Mouse (Mus musculus) CD4-positive, CD25-positive, alpha-beta regulatory T cell, adult 4 months (primary cell): ENCODE data around the gene Snx21. TPM values are rescaled to one million over a fixed set of nuclear protein-coding genes. Genes with fewer than 3 reads are reported as not detected.
A peak's percentile ranks its signal among the peaks of the same experiment; 100 is the strongest.

Source experiments
- ATAC-seq: one replicate; pipeline ENCODE4 v1.8.0; 2017
- polyA plus RNA-seq, 2 experiments: library from polyadenylated mRNA; unstranded; fragments of 100-300 nt; shearing (Covaris generic); gene quantifications; one replicate each; pipeline ENCODE4 v1.2.1; 2017

Snx21 gene
- polyA plus RNA-seq, 2 experiments from 2014 or later: 4.9 to 7.7 TPM

DNA sequence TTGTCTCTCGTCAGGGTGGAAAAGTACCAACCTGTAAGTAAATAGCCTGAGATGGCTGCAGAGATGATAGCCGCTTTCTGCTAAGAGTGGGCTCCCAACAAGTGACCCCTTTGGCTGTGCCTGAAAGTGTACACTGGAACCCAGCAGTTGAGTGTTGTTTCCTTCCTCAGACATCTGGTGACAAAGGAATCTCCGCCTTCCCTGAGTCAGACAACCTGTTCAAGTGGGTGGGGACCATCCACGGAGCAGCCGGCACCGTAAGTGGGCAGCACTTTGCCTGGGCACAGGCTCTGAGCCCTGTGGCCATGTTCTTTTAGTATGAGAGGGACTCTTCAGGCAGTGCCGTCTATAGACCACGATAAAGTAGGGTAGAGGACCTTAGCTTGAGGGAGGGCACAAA lies 14.5 kb upstream of the Snx21 start:
- no peak for ATAC-seq

DNA sequence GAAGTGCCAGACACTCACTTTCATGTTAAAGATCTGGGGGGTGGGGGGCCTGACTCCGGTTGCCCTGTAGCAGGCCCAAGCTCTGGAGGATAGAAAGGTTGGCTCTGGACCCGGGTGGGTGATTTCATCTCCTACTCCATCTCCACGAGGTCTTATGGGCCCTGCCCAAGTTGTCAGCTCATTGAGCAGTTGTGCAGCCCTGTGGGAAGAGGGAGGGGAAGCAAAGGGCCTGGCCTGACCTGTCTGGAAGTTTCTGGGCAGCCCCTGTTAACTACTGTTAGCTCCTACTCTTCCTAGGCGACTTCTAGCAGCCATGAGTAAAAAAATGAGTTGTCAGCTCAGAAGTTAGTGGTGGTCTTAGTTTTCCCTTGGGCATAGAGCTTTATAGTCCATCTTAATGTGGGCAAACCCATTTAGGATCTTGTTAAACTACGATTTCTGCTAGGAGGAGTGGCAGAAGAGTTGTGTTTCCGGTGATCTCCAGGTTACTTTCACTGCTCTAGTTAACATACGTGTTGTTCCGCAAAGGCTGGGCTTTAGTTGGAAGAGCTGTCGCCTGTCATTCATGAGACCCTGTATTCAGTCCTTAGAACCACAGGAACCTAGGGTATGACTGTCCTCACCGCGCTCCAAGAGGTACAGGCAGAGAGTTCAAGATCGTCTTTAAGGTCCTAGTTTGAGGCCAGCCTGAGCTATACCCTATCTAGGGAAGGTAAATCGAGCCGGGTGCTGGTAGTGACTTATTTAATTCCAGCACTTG lies 12.2 kb upstream of the Snx21 start:
- ATAC-seq: no peak

DNA sequence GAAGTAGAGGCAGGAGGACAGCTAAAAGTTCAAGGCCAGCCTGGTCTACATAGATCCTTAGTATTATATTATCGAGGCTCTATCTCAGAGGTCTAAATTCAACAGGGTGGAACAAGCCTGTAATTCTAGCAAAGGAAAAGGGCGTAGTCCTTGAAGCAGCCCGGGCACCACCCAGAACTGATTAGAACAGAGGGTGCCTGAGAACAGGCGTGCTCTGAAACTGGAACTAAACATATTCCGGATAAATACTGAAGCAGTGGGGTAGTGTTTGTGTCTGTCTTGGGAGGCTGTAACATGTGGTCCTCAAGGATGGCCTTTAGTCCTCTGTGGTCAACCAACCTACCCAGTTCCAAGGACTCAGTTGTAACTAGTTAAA lies 11.6 kb upstream of the Snx21 start:
- no peak for ATAC-seq

DNA sequence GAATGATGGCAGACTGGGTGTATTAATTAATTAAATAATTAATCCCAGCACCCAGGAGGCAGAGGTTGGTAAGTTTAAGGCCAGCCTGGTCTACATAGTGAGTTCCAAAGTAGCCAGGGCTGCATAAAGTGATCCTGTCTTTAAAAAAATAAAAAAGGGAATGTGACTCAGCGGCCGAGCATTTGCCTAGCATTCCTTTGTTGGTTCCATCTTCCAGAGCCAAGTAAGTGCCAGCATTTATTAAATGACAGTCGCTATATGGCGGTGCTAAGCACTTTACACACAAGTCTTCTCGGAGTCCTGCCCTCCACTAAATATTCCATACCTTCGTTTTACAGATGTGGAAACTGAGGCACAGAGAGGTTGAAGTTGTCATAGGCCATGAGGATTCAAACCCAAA lies 9.5 kb upstream of the Snx21 start:
- no peak for ATAC-seq

DNA sequence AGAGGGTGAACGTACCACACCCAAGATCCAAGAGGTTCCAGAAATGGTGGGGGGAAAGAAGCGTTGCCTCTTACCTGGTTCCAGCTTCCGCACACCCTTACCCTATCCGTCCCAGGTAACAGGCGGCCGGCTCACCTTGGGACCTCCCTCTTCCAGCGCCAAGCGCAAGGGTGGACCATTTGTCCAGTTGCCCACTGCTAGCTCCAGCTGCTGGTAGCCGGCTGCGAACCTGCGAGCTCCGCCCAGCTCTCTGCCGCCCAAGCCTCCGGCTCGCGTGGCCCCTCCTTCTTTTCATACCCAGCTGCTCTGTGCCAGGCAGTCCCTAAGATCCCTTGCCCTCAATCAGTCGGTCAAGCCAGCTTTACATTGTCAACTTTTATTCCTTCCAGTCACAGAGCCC lies 8.8 kb upstream of the Snx21 start:
- no peak for ATAC-seq

DNA sequence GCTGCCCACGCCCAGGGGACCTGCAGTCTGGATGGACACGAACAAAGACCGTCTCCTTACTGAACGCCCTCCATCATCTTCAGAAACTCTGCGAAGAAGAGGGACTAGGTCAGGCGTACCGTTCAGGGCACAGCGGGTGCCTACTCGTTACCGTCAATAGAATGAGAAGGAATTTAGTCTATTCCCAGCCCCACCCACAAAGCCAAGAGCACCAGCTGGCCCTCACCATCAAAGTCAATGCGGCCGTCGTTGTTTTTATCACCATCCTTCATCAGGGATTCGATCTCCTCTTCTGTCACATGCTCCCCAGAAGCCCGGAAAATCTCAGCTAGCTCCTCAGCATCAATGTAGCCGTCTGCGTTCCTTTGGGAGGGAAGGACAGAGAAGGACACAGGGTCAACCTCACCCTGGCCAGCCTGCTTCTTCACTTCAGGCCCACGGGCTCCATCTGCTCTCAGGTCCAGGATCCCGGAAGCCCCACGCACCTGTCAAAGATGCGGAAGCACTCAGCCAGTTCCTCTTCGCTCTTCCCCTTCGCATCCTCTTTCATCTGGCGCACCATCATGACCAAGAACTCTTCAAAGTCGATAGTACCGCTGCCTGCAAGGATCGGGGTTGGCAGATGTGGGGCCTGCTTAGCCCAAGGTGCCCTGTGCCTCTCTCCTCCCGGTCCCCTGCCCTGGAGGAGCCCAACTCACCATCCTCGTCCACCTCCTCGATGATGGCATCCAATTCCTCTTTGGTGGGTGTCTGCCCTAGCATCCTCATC lies 8.2 kb upstream of the Snx21 start:
- no peak for ATAC-seq

DNA sequence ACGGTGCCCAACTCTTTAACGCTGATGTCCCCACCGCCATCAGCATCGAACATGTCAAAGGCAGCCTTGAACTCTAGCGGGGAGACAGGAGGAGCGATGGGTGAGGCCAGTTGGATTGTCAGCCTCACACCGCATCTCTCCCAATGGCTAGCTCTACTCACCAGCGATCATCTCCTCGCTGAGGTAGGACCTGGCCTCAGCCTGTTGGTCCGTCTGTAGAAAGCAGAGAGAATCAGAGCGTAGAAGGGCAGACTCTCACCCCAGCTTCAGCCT lies 7.7 kb upstream of the Snx21 start:
- no peak for ATAC-seq

DNA sequence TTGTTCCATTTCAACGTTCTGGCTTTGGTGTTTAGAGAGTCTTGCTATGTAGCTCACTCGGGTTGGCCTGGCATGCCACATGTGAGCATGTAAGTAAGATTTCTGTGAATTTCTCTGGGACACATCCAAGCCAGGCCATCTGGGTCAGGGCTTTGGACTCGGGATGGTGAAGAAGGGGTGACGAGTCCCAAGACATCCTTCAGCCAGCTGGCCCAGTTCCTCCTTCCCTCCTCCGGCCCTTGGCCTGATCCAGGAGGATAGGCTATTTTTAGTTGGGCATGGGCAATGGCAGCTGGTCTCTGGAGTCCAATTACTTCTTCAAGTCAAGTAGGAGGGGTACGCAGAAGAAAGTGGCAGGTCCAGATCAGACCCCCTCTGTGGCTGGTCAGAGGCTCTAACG lies 6.8 kb upstream of the Snx21 start:
- no peak for ATAC-seq

DNA sequence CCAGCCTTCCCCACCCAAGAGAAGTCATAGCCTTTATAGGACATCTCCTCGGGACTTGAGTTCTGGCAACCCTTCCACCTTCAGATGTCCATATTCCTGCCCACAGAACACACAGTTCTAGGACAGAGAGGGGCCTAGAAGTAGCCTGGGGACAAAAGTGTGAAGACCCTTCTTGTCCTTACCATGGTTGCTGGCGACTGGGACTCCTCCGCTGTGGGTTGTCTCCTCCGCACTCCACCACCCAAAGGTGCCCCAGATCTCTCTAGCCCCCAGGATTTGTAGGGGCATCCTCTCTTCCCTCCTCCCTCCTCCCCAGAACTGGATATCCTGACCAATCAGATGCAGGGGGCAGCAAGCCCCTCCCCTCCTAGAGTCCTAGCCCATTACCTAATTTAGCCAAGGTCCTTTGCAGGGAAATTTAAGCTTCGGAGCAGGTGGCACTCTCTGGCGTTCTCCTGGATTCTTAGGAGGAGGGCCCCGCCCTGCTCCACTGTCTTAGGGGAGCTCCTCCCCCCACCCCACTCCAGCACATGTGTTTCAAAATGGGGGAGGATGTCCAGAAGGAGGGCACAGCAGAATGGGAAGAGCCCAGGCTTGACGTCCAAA lies 6.0 kb upstream of the Snx21 start, which contains the start of gene Tnnc2:
TSS of gene Tnnc2 (minus strand) at position 487 of the 606 bp plus-strand sequence.
- ATAC-seq: no peak

DNA sequence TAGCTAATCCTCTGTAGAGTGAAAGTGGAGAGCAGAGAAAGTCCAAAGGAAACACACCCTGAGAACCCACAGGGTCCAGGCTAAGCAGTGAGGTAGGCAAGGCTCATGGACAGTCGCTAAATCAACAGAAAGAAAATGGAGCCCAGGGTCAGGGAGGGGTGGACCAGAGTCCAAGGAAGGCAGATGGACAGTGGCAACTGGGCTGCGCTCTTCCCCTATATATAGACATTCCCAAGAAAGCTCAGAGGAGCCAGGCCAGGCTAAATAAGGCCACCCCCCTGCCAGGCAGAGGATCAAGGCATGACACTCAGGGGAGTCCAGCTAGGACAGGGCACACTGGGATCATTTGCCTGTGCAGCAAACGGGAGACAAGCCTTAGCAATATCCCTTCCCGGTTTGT lies 3.7 kb upstream of the Snx21 start:
- ATAC-seq: no peak

DNA sequence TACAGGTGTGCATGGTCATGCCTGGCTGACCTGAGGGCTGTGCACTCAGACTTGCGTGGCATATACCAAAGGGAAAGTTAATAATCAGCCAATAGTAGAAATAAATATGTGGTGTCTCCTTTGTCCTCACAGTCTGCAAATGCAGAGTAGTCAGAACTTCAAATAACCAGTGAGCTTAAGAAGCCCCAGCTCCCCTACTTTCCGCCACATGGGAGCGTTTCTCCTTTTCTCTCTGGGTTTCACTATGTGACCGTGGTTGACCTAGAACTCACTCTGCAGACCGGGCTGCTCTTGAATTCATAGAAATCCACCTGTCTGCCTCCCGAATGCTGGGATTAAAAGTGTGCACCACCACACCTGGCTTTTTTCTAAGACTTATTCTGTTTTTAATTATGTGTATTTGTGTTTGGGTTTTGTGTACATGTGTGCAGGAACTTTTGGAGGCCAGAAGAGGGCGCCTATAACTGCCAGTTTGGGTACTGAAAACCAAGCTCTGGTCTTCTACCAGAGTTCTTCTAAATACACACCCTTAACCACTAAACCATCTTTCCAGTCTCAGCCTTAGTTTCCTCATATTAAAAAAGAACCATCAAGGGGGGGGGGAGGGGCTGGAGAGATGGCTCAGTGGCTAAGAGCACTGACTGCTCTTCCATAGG lies 1.6 kb upstream of the Snx21 start:
- no peak for ATAC-seq

DNA sequence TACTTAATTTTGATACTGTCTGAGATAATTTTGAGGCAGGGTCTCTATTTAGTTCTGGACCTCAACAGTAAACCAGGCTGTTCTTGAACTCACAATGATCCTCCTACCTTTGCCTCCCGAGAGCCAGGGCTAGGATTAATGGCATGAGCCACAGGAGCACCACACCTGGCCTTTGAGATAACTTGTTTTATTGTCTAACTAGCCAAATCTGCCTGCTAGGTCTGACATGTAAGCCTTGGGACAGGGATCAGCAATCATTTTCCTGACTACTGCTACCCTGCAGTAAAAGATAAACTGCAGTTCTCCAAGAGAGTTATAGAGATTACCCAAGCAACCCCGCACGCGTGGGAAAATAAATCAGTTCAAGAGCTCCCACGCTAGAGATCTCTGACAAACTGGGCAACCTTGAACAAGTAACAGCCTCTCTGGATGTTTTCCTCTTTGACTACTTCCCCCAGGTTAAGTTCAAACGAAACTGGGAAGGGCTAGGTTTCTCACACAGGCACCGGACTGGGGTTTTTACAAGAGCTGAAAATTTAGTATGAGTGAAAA lies 678 bp upstream of the Snx21 start:
- ATAC-seq: no peak

DNA sequence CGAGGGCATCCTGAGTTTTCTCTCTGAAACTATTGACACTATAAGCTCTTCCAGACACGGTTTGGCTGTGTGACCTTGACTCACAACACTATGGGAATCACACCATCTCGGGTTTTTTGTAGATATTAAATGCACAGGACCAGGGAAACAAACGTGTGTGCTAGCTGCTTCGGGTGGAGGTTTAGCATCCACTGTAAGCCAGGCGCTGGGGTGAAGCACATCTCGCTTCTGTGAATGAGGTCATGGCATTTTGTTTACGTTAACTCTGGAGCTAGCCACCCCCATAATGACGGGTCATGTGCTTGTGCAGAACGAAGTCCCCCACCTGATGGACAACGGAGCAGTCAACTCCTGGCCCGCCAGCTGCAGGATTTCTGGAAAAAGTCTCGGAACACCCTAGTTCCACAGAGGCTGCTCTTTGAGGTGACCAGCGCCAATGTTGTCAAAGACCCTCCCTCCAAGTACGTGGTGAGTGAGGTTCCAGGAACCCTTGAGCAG lies 814 bp downstream of the Snx21 start:
- ATAC-seq: peak; percentile 9

DNA sequence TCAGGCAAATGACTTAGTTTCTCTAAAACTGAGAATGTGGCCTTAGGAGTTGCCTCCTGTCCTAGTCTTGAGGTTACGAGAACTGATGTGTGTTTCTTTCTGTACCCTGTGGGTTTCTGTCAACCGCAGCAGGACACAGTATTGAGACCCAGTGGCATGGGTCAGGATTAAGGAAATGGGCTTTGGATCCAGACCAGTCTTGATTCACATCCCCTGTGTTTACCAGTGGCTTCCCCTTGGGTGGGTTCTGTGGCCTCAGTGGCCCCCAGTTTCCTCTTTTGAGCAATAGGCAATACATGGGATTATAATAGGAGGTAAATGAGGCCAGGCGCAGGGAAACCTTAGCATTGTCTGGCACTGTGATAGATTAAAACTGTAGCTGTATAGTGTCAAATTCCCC lies 1.4 kb downstream of the Snx21 start:
- ATAC-seq: no peak

DNA sequence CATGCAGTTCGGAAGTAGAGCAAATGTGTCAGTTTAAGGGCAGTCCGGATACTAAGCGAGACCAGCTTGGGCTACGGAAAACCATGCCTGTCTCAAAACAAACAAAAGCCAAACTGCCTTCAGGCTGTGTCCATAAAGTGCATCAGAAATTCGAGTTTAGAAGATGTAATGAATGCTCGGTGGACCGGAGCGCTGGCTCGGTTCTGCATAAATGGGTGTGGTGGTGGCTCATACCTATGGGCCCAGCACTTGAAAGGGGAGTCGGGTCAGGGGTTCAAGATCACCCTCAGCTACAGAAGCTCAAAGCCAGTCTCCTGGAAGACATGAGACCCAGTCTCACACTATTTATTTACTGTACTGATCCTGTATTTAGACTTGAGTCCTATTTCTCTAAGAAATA lies 2.2 kb downstream of the Snx21 start:
- ATAC-seq: no peak

DNA sequence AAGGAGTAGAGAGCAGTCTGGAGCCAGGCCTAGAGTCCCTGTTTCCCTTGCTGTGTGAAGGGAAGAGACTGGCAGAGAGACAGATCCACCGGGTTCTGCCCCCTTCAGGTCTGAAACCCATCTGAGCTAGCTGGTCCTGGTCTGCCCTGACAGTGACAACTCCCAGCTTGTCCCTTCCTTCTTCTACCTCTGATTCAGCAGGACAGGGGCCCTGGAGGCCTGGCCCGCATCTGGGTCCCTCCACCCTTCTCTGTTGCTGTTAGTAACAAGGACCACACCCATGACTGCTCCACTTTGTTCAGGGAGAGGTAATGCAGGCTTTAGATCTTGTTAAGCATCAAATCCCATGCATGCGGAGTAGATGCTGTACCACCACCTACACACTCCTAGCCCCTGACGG lies 2.8 kb downstream of the Snx21 start:
- ATAC-seq: no peak

DNA sequence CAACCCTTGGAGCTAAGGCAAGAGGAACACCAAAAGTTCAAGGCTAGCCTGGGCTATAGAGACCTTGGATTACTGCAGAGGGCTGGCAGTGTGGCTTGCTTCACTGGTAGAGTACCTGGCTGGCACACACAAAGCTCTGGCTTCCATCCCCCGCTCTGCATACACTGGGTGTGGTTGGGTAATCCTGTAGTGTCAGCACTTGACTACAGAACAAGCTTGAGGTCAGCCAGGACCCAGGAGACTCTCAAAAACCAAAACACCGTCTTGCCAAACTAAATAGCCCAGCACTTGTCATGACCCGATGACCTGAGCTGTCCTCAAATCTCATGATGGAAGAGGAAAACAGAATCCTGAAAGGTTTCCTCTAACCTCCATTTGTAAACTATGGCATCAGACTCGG lies 4.8 kb downstream of the Snx21 start:
- no peak for ATAC-seq

DNA sequence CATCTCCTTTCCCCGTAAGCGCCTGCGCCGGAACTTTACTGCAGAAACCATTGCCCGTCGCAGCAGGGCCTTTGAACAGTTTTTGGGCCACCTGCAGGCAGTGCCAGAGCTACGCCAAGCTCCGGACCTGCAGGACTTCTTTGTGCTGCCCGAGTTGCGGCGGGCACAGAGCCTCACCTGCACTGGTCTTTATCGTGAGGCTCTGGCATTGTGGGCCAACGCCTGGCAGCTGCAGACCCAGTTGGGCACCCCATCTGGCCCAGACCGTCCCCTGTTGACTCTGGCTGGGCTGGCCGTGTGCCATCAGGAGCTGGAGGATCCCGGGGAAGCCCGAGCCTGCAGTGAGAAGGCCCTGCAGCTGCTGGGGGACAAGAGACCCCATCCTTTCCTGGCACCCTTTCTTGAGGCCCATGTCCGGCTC lies 6.2 kb downstream of the Snx21 start:
- ATAC-seq: no peak

DNA sequence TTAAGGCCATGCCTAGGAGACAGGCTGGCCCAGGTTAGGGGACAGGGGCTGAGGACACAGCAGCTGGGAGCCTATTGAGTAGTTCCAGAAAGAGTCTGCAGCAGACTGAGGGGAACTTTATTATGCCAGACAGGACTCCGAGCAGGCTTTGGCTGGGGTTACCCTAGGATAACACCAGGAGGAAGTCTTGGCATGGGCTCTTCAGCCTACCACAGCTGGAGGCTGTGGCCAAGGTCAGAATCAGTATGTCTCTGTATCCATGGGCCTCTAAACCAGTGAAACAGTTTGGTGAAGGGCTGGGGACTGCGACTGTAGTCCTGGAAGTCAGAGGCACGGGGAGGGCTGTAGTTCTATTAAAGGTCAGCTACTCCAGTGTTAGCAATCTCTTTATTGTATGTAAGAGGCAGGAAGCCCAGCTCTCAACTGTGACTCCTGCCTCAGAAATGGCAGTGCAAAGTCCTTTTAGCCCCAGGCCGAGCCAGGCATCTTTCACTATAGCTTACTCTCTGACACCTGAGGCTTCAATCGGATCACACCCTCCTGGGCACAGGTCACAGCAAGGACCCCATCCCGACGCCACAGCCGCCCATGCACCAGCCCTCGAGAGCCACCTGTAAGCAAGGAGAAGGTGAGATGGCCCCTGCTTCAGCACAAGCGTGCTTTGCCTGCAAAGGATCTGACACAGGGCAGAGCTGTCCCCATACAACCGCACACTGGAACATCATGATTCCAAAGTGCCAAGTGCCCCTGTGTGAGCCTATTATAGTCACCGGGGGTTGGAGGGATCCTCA lies 7.0 kb downstream of the Snx21 start:
- no peak for ATAC-seq

DNA sequence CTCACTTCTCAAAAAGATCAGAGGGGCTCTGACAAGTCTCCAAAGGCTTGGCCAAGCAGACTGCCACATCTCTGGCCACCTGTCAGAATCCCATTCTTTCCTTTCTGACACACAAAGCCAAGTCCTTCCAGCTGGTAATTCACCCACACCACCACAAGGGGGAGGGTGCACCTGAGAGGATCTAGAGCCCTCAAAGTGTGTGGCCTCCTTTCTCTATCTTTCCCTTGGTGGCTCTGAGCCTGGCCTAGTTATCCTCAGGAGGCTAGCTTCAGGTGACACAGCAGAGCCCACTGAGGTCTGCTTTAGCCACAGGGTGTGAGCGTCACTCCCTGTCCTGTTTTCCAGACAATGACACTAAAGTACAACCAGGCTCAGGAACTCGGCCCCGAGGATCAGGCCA lies 7.6 kb downstream of the Snx21 start:
- no peak for ATAC-seq

DNA sequence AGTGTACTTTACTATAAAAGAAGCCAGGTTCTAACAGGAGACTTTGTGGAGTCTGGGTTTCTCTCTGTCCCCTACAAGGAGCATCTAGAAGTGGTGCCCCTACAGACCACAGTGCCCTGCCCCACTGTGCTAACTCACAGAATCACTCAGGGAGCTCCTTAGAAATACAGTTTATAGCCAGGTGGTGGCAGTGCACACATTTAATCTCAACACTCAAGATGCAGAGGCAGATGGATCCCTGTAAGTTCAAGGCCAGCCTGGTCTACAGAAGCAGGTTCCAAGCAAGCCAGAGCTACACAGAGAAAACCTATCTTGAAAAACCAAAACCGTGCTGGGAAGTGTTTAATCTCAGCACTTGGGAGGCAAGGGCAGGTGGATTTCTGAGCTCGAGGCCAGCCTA lies 8.1 kb downstream of the Snx21 start:
- ATAC-seq: no peak

DNA sequence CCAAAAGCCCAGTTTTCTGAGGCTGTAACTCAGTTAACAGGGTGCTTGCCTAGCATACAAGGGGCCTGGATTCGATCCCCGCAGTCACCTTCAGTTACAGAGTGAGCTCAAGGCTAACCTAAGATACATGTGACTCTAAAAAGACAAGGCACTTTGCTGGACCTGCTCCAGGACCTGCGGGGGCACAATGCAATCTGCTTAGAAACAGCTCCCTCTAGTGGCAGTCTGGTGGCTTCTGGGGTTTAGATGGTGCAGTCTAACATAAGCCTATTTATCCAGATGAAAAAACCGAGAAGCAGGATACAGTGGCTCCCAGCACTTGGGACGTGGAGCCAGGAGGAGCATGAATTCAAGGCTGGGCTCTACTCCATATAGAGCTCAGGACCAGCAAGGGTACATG lies 8.7 kb downstream of the Snx21 start:
- peak; percentile 79 for ATAC-seq
